Mouse (Mus musculus) embryonic facial prominence, embryonic 14.5 days (tissue): ENCODE results near the gene Lcn6. TPM values are rescaled to one million over a fixed set of nuclear protein-coding genes. Genes with fewer than 3 reads are reported as not detected.
"Not testable (repeated sequence)": the region's sequence is repeated elsewhere in the genome, so short reads cannot be mapped to it uniquely, and the experiment has no call there.

Source experiments
- ATAC-seq: fragments of 200-750 bp; cut with Nextera tagmentation; 2 replicates; pipeline ENCODE4 v1.8.0; 2017; ENCODE audit warnings: low read depth, moderate number of reproducible peaks, moderate TSS enrichment
- DNase-seq: peaks from one replicate; pipeline ENCODE4 v3.0.0-alpha.2; 2015; ENCODE audit warnings: low spot score
- H3K27ac ChIP-seq: fragments of 300-500 bp; sonication (generic); replicated peaks from 2 replicates; pipeline ENCODE4 v1.5.1; 2014; ENCODE audit warnings: low read depth, mild to moderate bottlenecking, low read length, moderate library complexity
- H3K27me3 ChIP-seq: fragments of 300-500 bp; sonication (generic); replicated peaks from 2 replicates; pipeline ENCODE4 v1.6.1; 2014; ENCODE audit warnings: low read length; ENCODE audit not compliant: control insufficient read depth, insufficient read depth
- H3K36me3 ChIP-seq: fragments of 300-500 bp; sonication (generic); 2 replicates; pipeline ENCODE4 v1.6.1; 2014; ENCODE audit warnings: low read length, mixed read lengths; ENCODE audit not compliant: control insufficient read depth, insufficient read depth
- H3K4me1 ChIP-seq: fragments of 300-500 bp; sonication (generic); 2 replicates; pipeline ENCODE4 v1.6.1; 2014; ENCODE audit warnings: antibody characterized with exemption, low read length; ENCODE audit not compliant: control insufficient read depth, insufficient read depth
- H3K4me2 ChIP-seq: fragments of 300-500 bp; sonication (generic); 2 replicates; pipeline ENCODE4 v1.6.1; 2014; ENCODE audit warnings: low read depth, mild to moderate bottlenecking, low read length, moderate library complexity, mixed read lengths
- H3K4me3 ChIP-seq: fragments of 300-500 bp; sonication (generic); 2 replicates; pipeline ENCODE4 v1.5.1; 2014; ENCODE audit warnings: low read depth, mild to moderate bottlenecking, low read length
- H3K9ac ChIP-seq: fragments of 300-500 bp; sonication (generic); 2 replicates; pipeline ENCODE4 v1.6.1; 2014; ENCODE audit warnings: low read depth, mild to moderate bottlenecking, low read length, moderate library complexity, mixed read lengths
- H3K9me3 ChIP-seq: fragments of 300-500 bp; sonication (generic); 2 replicates; pipeline ENCODE4 v1.6.1; 2016; ENCODE audit warnings: low read length; ENCODE audit not compliant: control insufficient read depth
- WGBS: fragments of 180-500 bp; shearing (Covaris S2); extraction: QIAGEN DNeasy Blood & Tissue Kit; methylation state at CpG from one replicate; pipeline ENCODE4 v1.1.7; 2014; 5-methylcytosine and 5-hydroxymethylcytosine counted together
- polyA plus RNA-seq: library from polyadenylated mRNA; unstranded; fragments of >200 nt; fragmentation: Nextera tagmentation; extraction: Ambion mirVana; gene quantifications from 2 replicates; pipeline ENCODE4 v1.2.1, GENCODE M21; 2014

The Lcn6 gene
- polyA plus RNA-seq, 1 experiment from 2014 or later: not detected

DNA sequence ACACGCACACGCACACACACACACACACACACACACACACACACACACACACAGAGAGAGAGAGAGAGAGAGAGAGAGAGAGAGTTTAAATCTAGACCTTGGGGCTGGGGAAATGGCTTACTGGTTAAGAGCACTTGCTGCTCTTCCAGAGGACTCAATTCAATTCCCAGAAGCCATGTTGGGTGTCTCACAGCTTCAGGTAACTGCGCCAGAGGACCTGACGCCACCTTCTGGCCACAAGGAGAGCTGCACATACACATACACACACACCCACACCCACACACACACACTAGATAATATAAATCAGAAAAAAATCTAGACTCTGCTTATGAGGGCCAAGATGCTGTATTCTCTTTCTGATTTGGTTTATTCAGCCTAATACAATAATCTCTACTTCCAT lies 10.4 kb downstream of the Lcn6 start:
- no peak for ATAC-seq

DNA sequence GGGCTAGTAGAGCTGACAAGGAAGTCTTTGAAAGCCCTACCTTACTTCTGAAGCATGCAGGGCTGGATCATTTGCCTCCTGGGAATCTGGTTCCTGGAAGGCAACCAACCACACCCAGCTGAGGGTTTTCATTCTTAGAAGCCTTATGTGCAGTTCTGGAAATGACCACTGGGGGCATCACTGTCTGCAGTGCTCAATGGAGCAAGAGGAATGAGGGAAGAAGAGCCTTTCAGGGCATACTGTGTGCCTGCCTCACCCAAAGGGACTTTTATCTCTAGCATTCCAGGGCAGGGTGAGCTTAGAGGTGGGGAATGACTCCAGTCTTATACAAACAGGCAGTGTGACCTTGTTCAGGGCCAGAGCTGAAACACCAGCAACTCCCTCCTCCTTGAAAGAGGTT lies 18.0 kb downstream of the Lcn6 start:
- no peak overlapping the region for H3K27ac ChIP-seq
- H3K9ac ChIP-seq: no peak overlapping the region
- ATAC-seq (no peak), DNase-seq (peak; percentile 42)
- no peaks in the 10 kb centered on the region for H3K9me3 ChIP-seq
- no peak overlapping the region for H3K4me2 ChIP-seq
- no peaks in the 10 kb centered on the region for H3K36me3 ChIP-seq
- no peaks in the 10 kb centered on the region for H3K27me3 ChIP-seq
- no peak overlapping the region for H3K4me3 ChIP-seq
- no peaks in the 10 kb centered on the region for H3K4me1 ChIP-seq

More for the DNA sequence above, 10.4 kb downstream of the Lcn6 start:
- H3K27ac ChIP-seq: no peak overlapping the region
- no peak overlapping the region for H3K9ac ChIP-seq
- H3K9me3 ChIP-seq: no peaks in the 10 kb centered on the region
- no peak overlapping the region for H3K4me3 ChIP-seq
- 60% methylated on average over 4 of the region's 4 CpGs for WGBS
- DNase-seq: no peak
- no peak overlapping the region for H3K4me2 ChIP-seq
- no peaks in the 10 kb centered on the region for H3K36me3 ChIP-seq
- no peaks in the 10 kb centered on the region for H3K27me3 ChIP-seq
- H3K4me1 ChIP-seq: no peaks in the 10 kb centered on the region

GRCm38 (mm10) chr2:25696951-25697350 lies 20.4 kb downstream of the Lcn6 start:
- Histone ChIP-seq H3K9ac (no peak overlapping the region), H3K4me3 (no peak overlapping the region), H3K36me3 (no peaks in the 10 kb centered on the region), H3K27ac (no peak overlapping the region), H3K27me3 (no peaks in the 10 kb centered on the region), H3K9me3 (no peaks in the 10 kb centered on the region), H3K4me2 (no peak overlapping the region), H3K4me1 (no peaks in the 10 kb centered on the region)
- ATAC-seq (no peak), DNase-seq (no peak)
- WGBS: 53% methylated on average over 4 of the region's 4 CpGs

GRCm38 (mm10) chr2:25698696-25699095 lies 22.1 kb downstream of the Lcn6 start:
- Histone ChIP-seq H3K9me3 (no peaks in the 10 kb centered on the region), H3K27me3 (no peaks in the 10 kb centered on the region), H3K4me3 (no peak overlapping the region), H3K36me3 (no peaks in the 10 kb centered on the region), H3K9ac (no peak overlapping the region), H3K4me1 (no peaks in the 10 kb centered on the region), H3K4me2 (no peak overlapping the region), H3K27ac (no peak overlapping the region)
- whole genome bisulfite sequencing: 89% methylated on average over 2 of the region's 2 CpGs
- ATAC-seq (no peak), DNase-seq (no peak)

DNA sequence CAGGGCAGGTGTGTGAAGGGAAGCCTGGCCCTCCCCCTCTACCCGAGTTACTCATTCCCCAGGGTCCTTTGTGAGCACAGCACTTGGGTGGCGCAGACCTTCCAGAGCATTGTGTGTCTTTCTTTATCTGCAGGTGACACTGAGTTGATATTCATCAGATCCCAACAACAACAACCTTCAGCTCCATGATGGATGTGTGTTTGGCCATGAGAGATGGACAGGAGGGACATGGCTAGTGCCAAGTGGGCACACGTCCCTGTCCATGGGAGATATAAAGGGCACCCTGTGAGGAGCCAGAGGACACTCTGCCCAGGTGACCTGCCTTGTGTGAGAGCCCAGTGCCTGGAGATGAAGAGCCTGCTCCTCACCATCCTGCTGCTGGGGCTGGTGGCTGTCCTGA lies 23.2 kb downstream of the Lcn6 start, which contains the start of gene Obp2a:
Gene Obp2a (plus strand): TSS at position 301 of the 400 bp plus-strand sequence.
- not testable (repeated sequence) for ATAC-seq, DNase-seq, H3K4me3 ChIP-seq, H3K9me3 ChIP-seq, H3K4me2 ChIP-seq, H3K36me3 ChIP-seq, H3K9ac ChIP-seq, H3K27me3 ChIP-seq, H3K27ac ChIP-seq, H3K4me1 ChIP-seq
- 53% methylated on average over 2 of the region's 3 CpGs for WGBS

GRCm38 (mm10) chr2:25701001-25701400 lies 24.4 kb downstream of the Lcn6 start:
- no peak overlapping the region for H3K27ac ChIP-seq
- no peaks in the 10 kb centered on the region for H3K36me3 ChIP-seq
- H3K4me1 ChIP-seq: no peaks in the 10 kb centered on the region
- no peak overlapping the region for H3K9ac ChIP-seq
- no peaks in the 10 kb centered on the region for H3K27me3 ChIP-seq
- no peak for DNase-seq
- no peaks in the 10 kb centered on the region for H3K9me3 ChIP-seq
- WGBS: 76% methylated on average over 5 of the region's 5 CpGs
- ATAC-seq: no peak
- no peak overlapping the region for H3K4me2 ChIP-seq
- H3K4me3 ChIP-seq: no peak overlapping the region

GRCm38 (mm10) chr2:25703706-25704105 lies 27.1 kb downstream of the Lcn6 start:
- DNase-seq (no peak), ATAC-seq (no peak)
- Histone ChIP-seq H3K9me3 (no peaks in the 10 kb centered on the region), H3K4me2 (no peak overlapping the region), H3K4me3 (no peak overlapping the region), H3K27ac (no peak overlapping the region), H3K9ac (no peak overlapping the region), H3K4me1 (0 out of 2 replicates have a peak, but pooled peaks cover 8% of the 10 kb centered on the region), H3K27me3 (no peaks in the 10 kb centered on the region), H3K36me3 (no peaks in the 10 kb centered on the region)
- WGBS: 83% methylated on average over 4 of the region's 4 CpGs

- H3K9me3 ChIP-seq: no peaks in the 10 kb centered on the region
- DNase-seq (peak; percentile 95), ATAC-seq (peak; percentile 96)
- H3K27ac ChIP-seq: peak within 1 kb of the TSS; percentile 80
- H3K36me3 ChIP-seq: no peaks in the 10 kb centered on the region
- peak within 1 kb of the TSS; percentile 94 for H3K4me2 ChIP-seq
- under 1% methylated on average over 67 of the region's 78 CpGs for WGBS
- H3K27me3 ChIP-seq: no peaks in the 10 kb centered on the region
- peaks cover 12% of the 10 kb centered on the region; the same call in 1 of the 2 replicates for H3K4me1 ChIP-seq
- peak within 1 kb of the TSS; percentile 79 for H3K4me3 ChIP-seq
- peak within 1 kb of the TSS; percentile 82 for H3K9ac ChIP-seq
These were observed 30.3 kb downstream of the Lcn6 start, which contains the start of gene Bmyc for GRCm38 (mm10) chr2:25706643-25707481. TSS of gene Bmyc (plus strand) at chr2:25706739.

GRCm38 (mm10) chr2:25708121-25708520 lies 31.5 kb downstream of the Lcn6 start:
- Histone ChIP-seq H3K4me3 (no peak overlapping the region), H3K27me3 (no peaks in the 10 kb centered on the region), H3K9me3 (no peaks in the 10 kb centered on the region), H3K4me1 (peaks cover 12% of the 10 kb centered on the region; the same call in 1 of the 2 replicates), H3K27ac (no peak overlapping the region), H3K4me2 (peak overlapping the region; percentile 94), H3K36me3 (no peaks in the 10 kb centered on the region), H3K9ac (0 out of 2 replicates have a peak overlapping the region, but pooled peaks have one; percentile 14)
- WGBS: 71% methylated on average over 2 of the region's 2 CpGs
- DNase-seq (peak; percentile 33), ATAC-seq (no peak)
